Mouse (Mus musculus) embryonic facial prominence, embryonic 11.5 days (tissue): Measurements from ENCODE around the gene Foxo3. TPM values are rescaled to one million over a fixed set of nuclear protein-coding genes. Genes with fewer than 3 reads are reported as not detected.
A peak's percentile ranks its signal among the peaks of the same experiment; 100 is the strongest.

Experiments used
- ATAC-seq: fragments of 200-750 bp; cut with Nextera tagmentation; replicated peaks from 2 replicates; pipeline ENCODE4 v1.8.0; 2017; ENCODE audit warnings: low read depth; ENCODE audit not compliant: insufficient number of reproducible peaks, low FRiP score, low TSS enrichment
- DNase-seq: peaks from one replicate; pipeline ENCODE4 v3.0.0-alpha.2; 2015; ENCODE audit warnings: low spot score
- H3K27ac ChIP-seq: fragments of 300-500 bp; sonication (generic); replicated peaks from 2 replicates; pipeline ENCODE4 v1.5.1; 2014; ENCODE audit warnings: mild to moderate bottlenecking, low read depth, low read length, control low read depth
- H3K27me3 ChIP-seq: fragments of 300-500 bp; sonication (generic); 2 replicates; pipeline ENCODE4 v1.6.1; 2014; ENCODE audit warnings: mild to moderate bottlenecking, low read length, moderate library complexity, mixed read lengths; ENCODE audit not compliant: control insufficient read depth, insufficient read depth
- H3K36me3 ChIP-seq: fragments of 300-500 bp; sonication (generic); replicated peaks from 2 replicates; pipeline ENCODE4 v1.6.1; 2014; ENCODE audit warnings: low read depth, mild to moderate bottlenecking, low read length, moderate library complexity, mixed read lengths; ENCODE audit not compliant: control insufficient read depth, insufficient read depth
- H3K4me1 ChIP-seq: fragments of 300-500 bp; sonication (generic); 2 replicates; pipeline ENCODE4 v1.6.1; 2014; ENCODE audit warnings: low read length, mixed read lengths; ENCODE audit not compliant: control insufficient read depth, insufficient read depth
- H3K4me2 ChIP-seq: fragments of 300-500 bp; sonication (generic); 2 replicates; pipeline ENCODE4 v1.6.1; 2014; ENCODE audit warnings: low read depth, mild to moderate bottlenecking, control low read depth, low read length, moderate library complexity
- H3K4me3 ChIP-seq: fragments of 300-500 bp; sonication (generic); 2 replicates; pipeline ENCODE4 v1.5.1; 2014; ENCODE audit warnings: low read depth, low read length, control low read depth
- H3K9ac ChIP-seq: fragments of 300-500 bp; sonication (generic); replicated peaks from 2 replicates; pipeline ENCODE4 v1.6.1; 2014; ENCODE audit warnings: mild to moderate bottlenecking, control low read depth, low read length
- H3K9me3 ChIP-seq: fragments of 300-500 bp; sonication (generic); replicated peaks from 2 replicates; pipeline ENCODE4 v1.6.1; 2016; ENCODE audit warnings: mild to moderate bottlenecking, low read length, inconsistent platforms, mixed read lengths; ENCODE audit not compliant: control insufficient read depth
- WGBS: fragments of 180-500 bp; shearing (Covaris S2); extraction: QIAGEN DNeasy Blood & Tissue Kit; methylation state at CpG from one replicate; pipeline ENCODE4 v1.1.7; 2014; 5-methylcytosine and 5-hydroxymethylcytosine counted together
- polyA plus RNA-seq: library from polyadenylated mRNA; unstranded; fragments of >200 nt; fragmentation: Nextera tagmentation; extraction: Ambion mirVana; gene quantifications from 2 replicates; pipeline ENCODE4 v1.2.1, GENCODE M21; 2014

Foxo3 gene
- polyA plus RNA-seq, 1 experiment from 2014 or later, result 5.0 TPM

DNA sequence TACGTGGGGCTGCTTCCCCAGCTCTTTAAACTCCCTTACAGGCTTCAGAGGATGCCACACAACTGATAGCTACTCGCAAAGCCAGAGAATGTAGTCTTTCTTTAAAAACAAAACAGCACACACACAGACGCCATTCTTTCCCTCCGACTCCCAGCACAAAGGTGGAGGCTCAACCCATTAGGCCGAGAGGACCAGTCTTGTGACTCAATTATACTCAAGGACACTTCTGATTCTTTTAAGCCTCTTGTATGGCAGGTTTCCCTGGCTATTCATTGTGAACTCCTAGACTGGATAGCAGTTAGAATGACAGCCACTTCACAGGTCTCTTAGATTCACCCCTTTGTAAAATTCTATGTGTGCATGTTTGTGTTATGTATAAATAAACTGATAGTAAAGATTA, 38.3 kb downstream of the Foxo3 start:
- no peaks in the 10 kb centered on the region for H3K27me3 ChIP-seq
- no peaks in the 10 kb centered on the region for H3K9me3 ChIP-seq
- peak; percentile 26 for DNase-seq
- 47% methylated on average over 5 of the region's 5 CpGs for WGBS
- no peak overlapping the region for H3K27ac ChIP-seq
- ATAC-seq, result no peak
- H3K4me2 ChIP-seq, result no peak overlapping the region
- no peaks in the 10 kb centered on the region for H3K4me1 ChIP-seq
- no peaks in the 10 kb centered on the region for H3K36me3 ChIP-seq
- H3K9ac ChIP-seq, result no peak overlapping the region
- H3K4me3 ChIP-seq, result no peak overlapping the region

DNA sequence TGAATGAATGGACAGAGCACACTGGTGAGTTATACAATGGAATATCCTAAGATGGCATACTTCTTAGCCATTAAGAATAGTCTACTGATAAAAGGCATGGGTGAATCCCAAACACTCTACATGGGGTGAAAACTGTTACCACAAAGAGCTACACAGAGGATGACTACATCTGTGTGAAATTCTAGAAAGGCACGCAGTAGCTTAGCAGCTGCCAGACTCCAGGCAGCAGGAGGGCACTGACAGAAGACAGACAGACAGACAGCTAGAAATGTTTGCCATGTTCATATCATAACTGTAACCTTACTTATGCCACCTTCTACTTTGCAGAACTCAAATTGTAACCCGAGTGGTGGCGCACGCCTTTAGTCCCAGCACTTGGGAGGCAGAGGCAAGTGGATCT, 39.0 kb downstream of the Foxo3 start:
- no peaks in the 10 kb centered on the region for H3K36me3 ChIP-seq

DNA sequence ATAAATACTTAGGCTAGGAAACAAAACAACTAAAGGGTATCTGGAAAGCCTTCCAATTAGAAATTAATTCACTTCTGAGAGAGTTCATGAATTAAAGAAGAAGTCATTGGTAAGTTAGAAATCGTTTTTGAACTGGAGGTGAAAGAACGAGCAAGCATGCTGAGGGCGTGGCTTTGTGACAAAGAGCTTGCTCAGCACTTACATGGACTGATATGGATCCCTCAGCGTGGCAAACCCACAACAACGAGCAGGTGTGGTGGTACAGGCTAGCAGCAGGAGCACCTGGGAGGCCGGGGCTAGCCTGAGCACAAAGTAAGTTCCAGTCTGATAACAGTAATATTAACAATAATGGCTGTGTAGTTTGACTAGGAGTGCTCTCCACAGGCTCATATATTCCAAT, 41.2 kb downstream of the Foxo3 start:
- no peaks in the 10 kb centered on the region for H3K36me3 ChIP-seq
- ATAC-seq (no peak), DNase-seq (no peak)
- no peak overlapping the region for H3K4me3 ChIP-seq
- H3K27me3 ChIP-seq, result no peaks in the 10 kb centered on the region
- no peak overlapping the region for H3K27ac ChIP-seq
- H3K9me3 ChIP-seq, result no peaks in the 10 kb centered on the region
- no peak overlapping the region for H3K4me2 ChIP-seq
- no peak overlapping the region for H3K9ac ChIP-seq
- 87% methylated on average over 6 of the region's 6 CpGs for WGBS
- H3K4me1 ChIP-seq, result no peaks in the 10 kb centered on the region

More for the DNA sequence above, 39.0 kb downstream of the Foxo3 start:
- Histone ChIP-seq H3K9me3 (no peaks in the 10 kb centered on the region), H3K9ac (no peak overlapping the region), H3K4me2 (no peak overlapping the region), H3K4me3 (no peak overlapping the region), H3K4me1 (no peaks in the 10 kb centered on the region), H3K27ac (no peak overlapping the region), H3K27me3 (no peaks in the 10 kb centered on the region)
- DNase-seq (no peak), ATAC-seq (no peak)
- 88% methylated on average over 4 of the region's 4 CpGs for WGBS

DNA sequence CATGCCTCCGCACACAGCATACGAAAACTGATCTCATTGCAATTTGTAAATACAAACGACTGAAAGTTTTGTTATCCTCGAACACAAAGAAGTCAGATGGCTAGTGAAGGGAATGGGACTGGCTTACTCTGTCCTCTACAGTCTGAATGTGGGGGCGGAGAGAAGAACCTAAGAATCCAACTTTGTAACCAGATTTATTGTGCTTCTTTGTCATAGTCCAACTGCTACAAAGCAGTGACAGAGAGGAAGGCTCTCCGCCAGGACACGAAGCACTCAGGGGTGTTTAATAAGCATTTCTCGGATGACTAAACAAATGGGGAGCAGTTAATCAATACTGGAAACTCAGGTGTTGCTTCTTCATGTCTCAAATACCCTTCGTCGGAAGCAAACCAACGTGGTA, 43.6 kb downstream of the Foxo3 start:
- Histone ChIP-seq H3K4me3 (no peak overlapping the region), H3K9ac (no peak overlapping the region), H3K27ac (no peak overlapping the region), H3K4me1 (no peaks in the 10 kb centered on the region), H3K9me3 (no peaks in the 10 kb centered on the region), H3K4me2 (no peak overlapping the region), H3K36me3 (no peaks in the 10 kb centered on the region), H3K27me3 (no peaks in the 10 kb centered on the region)
- DNase-seq (no peak), ATAC-seq (no peak)
- WGBS, result 84% methylated on average over 11 of the region's 11 CpGs

DNA sequence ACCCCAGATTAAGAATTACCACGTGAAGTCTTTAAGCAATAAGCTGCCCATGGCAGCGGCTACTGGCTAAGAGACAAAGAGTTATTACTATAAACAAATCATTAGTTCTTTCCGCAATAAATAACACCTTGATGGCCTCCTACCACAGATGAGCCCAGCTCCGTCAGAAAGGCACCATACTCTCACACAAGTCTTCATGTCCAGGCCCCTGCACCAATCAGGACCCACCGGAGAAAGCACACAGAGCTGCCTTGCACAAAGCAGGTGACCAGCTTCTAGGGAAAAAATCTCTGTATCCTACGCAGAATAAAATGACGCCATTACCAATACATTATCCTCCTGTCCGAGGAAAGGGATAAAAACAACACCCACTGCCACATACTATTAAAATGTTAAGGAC, 44.7 kb downstream of the Foxo3 start:
- Histone ChIP-seq H3K4me1 (no peaks in the 10 kb centered on the region), H3K4me2 (no peak overlapping the region), H3K9me3 (no peaks in the 10 kb centered on the region), H3K9ac (no peak overlapping the region), H3K36me3 (no peaks in the 10 kb centered on the region), H3K27ac (no peak overlapping the region), H3K27me3 (no peaks in the 10 kb centered on the region), H3K4me3 (no peak overlapping the region)
- ATAC-seq (no peak), DNase-seq (no peak)
- 83% methylated on average over 8 of the region's 8 CpGs for WGBS

- Histone ChIP-seq H3K36me3 (no peaks in the 10 kb centered on the region), H3K27me3 (no peaks in the 10 kb centered on the region), H3K4me2 (no peak overlapping the region), H3K4me3 (no peak overlapping the region), H3K27ac (no peak overlapping the region), H3K9ac (no peak overlapping the region), H3K4me1 (no peaks in the 10 kb centered on the region), H3K9me3 (no peaks in the 10 kb centered on the region)
- ATAC-seq (no peak), DNase-seq (no peak)
- 79% methylated on average over 3 of the region's 3 CpGs for WGBS
Observed at GRCm38 (mm10) chr10:42231100-42231541, 45.4 kb downstream of the Foxo3 start.

GRCm38 (mm10) chr10:42230471-42231099, 46.0 kb downstream of the Foxo3 start:
- no peak overlapping the region for H3K27ac ChIP-seq
- DNase-seq, result no peak
- no peaks in the 10 kb centered on the region for H3K4me1 ChIP-seq
- 82% methylated on average over 5 of the region's 5 CpGs for WGBS
- no peak for ATAC-seq
- no peaks in the 10 kb centered on the region for H3K27me3 ChIP-seq
- no peaks in the 10 kb centered on the region for H3K36me3 ChIP-seq
- H3K9me3 ChIP-seq, result no peaks in the 10 kb centered on the region
- no peak overlapping the region for H3K4me3 ChIP-seq
- no peak overlapping the region for H3K9ac ChIP-seq
- no peak overlapping the region for H3K4me2 ChIP-seq

GRCm38 (mm10) chr10:42227751-42228241, 48.8 kb downstream of the Foxo3 start:
- WGBS, result 78% methylated on average over 4 of the region's 4 CpGs
- no peak overlapping the region for H3K4me3 ChIP-seq
- no peaks in the 10 kb centered on the region for H3K36me3 ChIP-seq
- ATAC-seq (no peak), DNase-seq (no peak)
- no peak overlapping the region for H3K4me2 ChIP-seq
- H3K27ac ChIP-seq, result no peak overlapping the region
- no peaks in the 10 kb centered on the region for H3K27me3 ChIP-seq
- no peak overlapping the region for H3K9ac ChIP-seq
- no peaks in the 10 kb centered on the region for H3K9me3 ChIP-seq
- no peaks in the 10 kb centered on the region for H3K4me1 ChIP-seq
